Mouse (Mus musculus): ENCODE measurements around the gene Csnk2a2.

Gene Csnk2a2

DNA sequence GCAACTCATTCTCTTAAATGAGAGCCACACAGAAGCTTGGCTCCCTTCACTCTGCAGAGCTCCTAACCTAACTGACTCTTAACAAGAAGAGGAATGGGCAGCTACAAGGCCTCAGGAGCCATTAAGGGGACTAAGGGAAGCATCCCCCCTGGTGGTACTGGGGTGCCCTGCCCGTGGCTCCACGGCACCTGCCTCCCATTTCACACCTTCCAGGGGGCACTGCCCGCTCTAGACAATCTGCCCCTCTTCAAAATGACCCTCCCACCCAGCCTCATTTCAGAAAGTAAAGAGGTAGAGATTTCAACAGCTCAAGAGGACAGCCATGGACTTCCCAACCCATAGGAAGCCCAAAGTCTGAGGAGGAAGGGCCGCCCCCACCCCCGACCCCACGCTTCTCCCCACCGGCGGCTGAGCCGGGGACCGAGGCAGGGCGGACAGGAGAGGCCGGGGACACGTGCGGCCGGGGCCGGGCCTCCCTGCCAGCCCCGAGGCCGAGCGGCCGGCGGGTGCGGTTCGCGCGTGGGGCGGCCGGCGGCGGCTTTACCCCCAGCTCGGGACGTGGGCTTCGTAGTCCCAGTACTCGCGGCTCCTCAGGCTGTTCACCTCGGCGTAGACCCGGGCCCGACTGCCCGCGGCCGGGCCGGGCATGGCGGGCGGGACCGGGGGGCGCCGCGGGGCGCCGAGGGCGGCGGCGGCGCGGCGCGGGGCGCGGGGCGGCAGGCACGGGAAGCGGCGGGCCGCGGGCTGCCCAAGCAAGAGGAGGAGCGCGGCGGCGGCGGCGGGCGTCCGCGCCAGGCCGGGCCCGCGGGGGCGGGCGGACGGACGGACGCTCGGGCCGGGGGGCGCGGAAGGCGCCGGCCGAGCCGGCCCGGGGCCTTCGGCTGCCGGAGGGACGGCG lies 1.8 kb downstream of the Csnk2a2 start:
- DNase-seq (ENCODE audit: low read depth, low spot score), result no peak

DNA sequence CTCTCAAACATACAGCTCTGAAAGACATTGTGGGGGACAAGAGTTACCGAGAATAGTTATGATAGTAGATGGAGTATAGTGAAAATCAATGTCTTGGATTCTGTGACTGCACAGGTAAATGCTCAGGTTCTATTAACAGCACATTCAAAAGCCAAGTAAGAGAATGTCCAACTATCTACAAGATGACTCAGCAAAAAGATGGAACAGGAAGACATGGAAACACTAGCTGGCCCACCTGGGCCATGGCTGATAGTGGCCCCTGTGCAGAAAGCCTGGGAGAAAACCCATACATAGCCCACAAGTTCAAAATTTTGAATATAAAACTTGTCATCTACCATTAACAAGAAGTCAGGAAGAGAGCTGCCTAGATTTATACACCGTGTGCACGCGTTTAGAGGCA lies 19.8 kb downstream of the Csnk2a2 start:
- no peak for DNase-seq (ENCODE audit: low read depth, low spot score)

DNA sequence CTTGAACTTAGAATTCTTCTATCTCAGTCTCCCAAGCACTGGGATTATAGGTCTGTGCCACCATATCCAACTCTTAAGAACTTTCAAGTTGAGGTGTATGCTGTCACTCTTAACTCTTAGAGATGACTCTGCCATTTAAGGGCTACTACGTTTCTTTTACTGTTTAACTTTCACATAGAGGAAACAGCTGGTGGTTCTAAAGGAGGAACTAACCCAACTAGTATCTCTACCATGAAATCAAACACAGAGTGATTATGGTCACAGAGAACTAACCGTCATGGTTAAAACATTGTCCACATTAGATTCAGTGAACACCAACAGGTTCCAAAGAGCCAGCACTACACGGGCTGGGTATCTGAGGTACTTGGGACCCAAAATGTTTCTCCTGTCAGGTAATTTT lies 20.8 kb downstream of the Csnk2a2 start:
- DNase-seq (ENCODE audit: low read depth, low spot score), result no peak

DNA sequence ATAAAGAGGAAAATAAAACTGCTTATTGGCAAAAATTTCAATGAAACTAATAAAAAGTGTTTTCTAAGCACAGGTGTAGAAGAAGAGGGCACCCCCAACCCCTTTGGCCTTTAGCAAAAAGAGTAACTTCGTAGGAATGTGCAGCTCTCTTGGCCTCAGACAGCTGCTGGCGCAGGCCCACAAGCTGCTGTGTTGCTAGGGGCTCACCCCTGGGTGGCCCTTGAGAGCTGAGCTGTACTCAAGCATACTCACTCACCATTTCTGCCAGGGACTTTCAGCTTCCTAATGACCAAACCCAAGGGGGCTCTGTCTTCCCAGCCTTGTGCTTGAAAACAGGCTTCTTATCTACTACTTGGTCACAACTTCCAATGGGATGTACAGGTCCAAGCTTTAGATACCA lies 23.3 kb downstream of the Csnk2a2 start:
- no peak for DNase-seq (ENCODE audit: low read depth, low spot score)

DNA sequence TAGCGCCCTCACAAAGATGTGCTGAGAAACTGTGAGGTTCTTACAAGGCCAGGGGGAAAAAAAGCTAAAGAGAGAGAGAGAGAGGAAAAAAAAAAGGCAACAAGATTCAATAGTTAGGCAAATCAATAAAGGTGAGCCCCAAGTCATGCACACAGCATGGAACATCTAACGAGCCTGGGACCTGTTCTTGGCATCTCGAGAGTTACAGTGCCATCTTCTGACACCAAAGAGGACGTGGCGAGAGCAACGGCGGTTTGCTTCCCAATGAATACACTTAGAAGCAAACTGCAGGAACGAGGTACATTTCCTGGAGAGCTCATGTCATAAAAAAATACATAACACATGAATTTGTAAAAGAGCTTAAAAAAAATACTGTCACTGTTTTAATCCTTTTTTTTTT lies 37.3 kb downstream of the Csnk2a2 start:
- no peak for DNase-seq (ENCODE audit: low read depth, low spot score)

DNA sequence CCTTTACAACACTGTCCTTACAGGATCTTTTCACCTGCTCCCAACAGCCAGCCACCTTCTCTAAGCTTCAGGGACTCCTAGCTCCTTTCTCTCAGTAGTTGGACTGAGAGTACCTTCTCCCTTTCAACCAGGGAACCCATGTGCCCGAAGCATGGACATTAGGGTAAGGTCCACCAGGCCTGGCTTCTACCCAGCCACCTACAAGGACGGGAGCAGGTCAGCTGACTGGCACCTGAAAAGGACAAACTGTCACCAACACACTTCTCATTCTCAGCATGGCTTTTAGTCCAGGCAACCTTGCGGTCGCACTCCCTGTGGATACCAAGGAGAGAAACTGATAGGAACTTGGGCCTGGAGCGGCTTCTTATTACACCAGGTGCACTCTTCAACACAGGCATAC lies 39.6 kb downstream of the Csnk2a2 start:
- DNase-seq (ENCODE audit: low read depth, low spot score), result no peak

DNA sequence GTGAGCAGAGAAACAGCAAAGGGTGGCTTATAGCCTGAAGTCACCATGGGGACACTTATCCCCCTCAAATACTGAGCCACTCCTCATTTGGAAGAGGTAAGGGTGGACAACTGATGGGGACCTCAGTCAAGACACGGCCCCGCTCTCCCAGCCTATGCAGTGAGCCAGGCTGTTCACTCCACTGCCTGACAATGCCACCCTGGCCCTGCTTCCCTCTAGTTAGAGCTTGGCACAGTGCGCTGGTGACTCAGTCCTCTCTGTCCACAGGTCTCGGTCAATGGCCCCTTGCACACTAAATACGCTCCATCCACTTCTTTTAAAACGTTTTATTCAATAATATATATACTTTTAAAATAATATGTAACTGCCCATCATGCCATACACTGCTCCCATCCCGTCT lies 42.2 kb downstream of the Csnk2a2 start:
- DNase-seq (ENCODE audit: low read depth, low spot score), result no peak

DNA sequence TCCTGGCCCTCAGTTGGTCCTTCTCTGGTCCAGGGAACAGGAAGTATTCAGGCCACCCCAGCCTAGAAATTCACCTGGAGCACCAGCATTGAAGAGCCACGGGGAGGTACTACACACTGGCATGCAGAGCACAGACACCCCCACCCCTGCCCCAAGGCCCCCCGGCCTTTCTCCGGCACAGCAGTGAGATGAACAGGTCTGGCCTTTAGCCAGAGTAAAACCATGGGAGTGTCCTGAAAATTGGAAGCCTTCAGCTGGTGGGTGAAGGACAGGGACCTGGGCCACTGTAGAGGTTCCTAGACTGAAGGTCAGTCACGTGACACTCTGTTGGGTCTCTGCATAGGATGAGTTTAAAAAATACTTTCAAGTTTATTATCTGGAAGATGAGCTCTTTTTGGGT lies 44.8 kb downstream of the Csnk2a2 start:
- no peak for DNase-seq (ENCODE audit: low read depth, low spot score)

DNA sequence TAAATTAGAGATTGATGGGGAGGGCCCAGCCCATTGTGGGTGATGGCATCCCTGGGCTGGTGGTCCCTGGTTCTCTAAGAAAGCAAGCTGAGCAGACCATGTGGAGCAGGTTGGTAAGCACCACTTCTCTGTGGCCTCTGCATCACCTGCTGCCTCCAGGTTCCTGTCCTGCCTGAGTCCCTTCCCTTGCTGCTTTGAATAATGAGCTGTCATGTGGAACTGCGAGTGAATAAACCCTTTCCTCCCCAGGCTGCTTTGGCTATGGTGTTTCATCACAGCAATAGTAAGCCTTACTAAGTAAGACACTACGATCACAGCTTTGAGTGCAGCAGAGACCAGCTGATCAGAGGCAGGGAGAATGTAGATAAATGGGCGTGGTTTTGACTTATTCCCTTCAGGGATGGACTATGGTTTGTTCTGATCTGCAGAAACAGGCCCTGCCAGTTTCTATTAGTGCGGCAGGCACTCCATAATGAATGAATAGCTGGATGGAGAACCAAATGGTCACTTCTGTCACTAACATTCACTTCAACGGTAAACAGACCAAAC lies 48.3 kb downstream of the Csnk2a2 start:
- DNase-seq (ENCODE audit: low read depth, low spot score), result no peak

DNA sequence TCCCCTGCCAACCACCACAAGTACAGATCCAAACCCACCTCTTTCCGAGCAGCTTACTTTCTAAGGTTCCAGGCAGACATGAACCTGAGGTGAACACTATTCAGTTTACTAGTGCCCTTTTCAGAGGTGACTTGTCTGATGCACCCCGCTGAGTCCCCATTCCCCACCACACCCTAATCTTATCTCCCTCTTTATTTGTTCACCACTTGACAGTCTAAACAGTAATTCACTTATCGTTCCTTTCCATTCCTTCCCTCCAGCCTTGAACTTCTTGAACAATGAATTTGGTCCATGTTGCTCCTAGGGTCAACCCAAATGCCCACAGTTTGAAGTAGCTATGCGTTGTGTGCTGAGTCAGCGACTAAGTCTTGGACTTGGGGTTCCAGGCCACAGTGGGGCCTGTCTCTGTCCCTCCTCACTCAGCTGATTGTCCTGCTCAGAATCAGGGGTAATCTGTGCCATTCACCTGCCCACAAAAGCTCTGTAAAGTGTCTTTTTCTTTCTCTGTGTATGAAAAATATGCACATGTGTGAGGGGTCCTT lies 49.6 kb downstream of the Csnk2a2 start:
- DNase-seq (ENCODE audit: low read depth, low spot score), result no peak

DNA sequence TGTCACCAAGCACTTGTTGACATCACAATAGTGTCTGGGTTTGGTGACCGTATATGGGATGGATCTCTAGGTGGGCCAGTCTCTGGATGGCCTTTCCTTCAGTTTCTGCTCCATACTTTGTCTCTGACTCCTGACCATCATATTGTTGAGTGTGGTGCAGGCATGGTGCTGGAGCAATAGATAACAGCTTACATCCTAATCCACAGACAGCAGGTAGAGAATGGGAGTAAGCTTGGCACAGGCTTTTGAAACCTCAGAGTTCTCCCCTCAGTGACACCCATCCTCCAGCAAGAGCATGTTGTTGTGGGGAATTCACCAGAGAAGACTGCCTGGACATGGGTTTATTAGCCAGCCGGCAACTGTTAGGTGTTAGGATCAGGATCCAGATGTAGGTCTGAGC lies 50.4 kb downstream of the Csnk2a2 start:
- DNase-seq (ENCODE audit: low read depth, low spot score), result no peak

DNA sequence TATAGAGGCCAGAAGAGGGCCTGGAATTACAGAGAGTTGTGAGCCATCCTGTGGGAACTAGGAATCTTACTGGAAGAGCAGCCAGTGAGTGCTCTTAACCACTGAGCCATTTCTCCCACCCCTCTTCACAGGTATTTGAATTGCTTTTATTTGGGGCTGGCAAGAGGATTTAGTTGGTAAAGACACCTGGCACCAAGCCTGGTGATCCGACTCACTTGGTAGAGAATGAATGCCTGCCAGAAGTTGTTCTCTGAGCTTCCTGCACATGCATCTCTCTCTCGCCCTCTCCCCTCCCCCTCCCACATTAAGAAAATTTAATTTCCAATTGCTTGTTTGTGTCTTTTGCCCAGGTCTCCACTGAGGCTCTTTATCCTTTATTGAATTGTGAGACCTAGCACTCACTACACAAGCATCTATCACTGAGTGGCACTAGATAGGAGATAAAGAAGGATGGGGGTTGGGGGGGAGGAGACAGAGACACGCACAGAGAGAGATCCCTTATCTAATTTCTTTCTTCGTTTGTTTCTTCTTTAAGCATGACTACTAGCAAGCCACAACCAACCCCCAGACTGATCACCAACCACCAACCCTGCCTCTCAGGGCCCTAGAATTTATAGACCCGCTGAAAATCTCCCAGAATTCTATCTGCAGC lies 52.4 kb downstream of the Csnk2a2 start:
- DNase-seq (ENCODE audit: low read depth, low spot score), result no peak

DNA sequence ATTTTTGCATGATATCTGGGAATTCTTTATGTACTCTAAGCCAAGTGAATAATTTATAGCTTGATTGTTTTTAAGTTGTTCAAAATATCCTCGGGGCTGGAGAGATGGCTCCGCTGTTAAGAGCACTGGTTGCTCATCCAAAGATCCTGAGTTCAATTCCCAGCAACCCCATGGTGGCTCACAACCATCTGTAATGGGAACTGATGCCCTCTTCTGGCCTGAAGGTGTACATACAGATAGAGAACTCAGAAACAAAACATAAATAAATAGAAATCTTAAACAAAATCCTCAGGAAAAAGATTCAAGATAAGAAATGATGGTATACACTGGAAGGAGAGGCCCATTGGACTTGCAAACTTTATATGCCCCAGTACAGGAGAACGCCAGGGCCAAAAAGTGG lies 53.9 kb downstream of the Csnk2a2 start:
- DNase-seq (ENCODE audit: low read depth, low spot score), result no peak

DNA sequence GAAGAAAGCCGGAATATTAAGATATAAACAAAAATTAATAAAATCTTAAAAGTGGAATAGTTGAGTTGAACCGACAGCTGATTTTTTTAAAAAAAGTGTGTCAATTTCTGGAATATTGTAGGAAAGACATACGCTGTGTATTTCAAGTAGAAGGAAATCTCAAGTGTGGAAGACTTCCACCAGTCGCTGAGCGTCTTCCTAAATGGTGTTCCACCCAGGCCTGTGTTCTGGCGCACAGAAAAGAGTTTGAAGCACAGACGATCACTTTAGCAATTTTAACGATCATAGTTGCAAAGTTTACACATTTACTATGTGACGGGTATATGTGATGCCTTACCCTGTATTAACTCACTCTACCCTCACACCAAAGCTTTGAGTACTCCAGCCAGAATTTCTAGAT lies 54.4 kb downstream of the Csnk2a2 start:
- no peak for DNase-seq (ENCODE audit: low read depth, low spot score)

DNA sequence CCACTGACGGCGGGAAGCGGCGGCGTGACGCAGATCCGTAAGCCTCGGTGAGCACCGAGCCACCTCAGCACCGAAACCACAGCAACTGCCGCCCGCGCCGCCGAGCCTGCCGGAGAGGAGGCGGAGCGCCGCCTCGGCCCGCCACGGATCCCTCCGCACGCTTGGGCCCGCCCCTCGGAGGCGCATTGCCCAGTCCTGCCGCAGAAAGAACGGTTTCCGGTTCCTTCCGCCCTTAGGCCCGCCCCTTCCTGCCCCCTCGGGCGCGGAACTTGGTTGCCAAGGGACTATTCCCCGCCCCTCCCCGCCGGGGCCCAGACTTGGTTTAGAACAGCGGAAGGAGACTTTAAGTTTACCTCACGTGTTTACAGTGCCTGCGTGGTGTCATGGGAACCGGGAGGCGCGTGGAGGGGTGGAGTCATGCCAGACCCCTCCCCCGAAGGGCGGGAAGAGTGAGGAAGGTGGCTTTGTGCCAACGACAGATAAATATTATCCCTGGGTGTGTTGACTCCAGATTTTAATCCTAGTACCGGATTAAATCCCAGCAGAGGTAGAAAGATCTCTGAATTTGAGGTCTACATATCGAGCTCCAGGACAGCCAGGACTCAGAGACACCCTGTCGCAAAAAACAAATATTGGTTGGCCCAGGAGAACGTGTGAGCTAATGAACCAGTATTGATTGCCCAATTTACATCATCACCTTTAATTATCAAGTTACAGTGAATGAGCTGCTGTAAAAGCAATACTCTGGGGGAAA lies 55.0 kb downstream of the Csnk2a2 start, which contains the start of gene Cfap20:
Cfap20 (minus strand) TSS at position 184 of the 754 bp plus-strand sequence.
- peak; percentile 100 for DNase-seq (ENCODE audit: low read depth, low spot score)

DNA sequence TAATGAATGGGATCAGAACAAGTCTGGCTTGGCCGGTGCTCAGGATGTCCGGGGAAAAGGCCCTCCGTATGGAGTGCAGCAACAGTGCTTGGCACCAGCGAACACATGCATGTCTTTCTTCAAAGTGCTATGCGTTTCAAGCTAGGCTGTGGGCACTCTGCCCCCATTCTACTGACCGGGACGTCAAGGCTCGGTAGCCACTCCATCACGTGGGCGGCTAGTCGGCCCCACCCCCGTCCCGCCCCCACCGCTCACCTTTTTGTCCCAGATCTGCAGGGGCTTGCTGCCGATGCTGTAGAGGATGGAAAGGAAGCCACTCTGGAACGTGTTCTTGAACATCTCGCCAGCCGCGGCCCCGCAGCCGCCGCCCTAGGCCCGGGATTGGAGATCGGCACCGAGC lies 55.6 kb downstream of the Csnk2a2 start:
- no peak for DNase-seq (ENCODE audit: low read depth, low spot score)

DNA sequence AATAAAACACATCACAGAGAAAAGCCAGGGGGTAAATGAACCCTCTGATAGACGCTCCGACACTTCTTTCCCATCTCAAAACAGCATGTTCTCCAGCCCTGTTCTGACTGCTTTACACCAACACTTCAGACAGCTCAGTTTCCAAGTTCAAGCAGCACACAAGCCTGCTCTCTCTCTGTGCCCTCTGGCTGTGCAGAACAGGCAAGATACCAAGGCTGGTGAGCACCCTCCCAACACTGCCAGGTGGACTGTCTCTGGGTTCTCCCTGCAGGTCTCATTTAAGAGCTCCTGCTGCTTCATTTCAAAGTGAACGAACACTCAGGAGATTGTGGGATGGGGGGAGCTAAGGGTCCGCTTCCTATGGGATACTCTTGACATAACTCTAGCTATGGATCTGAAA lies 56.7 kb downstream of the Csnk2a2 start:
- no peak for DNase-seq (ENCODE audit: low read depth, low spot score)

DNA sequence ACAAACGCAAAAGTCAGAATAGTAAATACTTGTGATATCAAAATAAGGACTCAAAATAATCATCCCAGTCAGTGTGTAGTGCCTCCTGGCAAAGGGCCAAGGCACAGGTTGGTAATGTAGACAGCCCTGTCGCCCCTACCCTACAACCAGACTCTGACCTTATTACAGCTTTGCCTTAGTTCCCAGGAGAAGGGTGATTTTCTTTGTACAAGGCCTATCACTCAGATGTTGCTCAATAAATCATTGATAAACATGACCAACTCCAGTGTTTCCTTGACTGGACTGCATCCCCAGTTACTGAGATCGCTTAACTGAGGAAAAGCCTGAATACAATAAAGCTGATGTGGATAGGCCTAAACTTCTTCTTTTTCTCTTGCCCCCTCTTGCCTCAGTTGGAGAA lies 57.4 kb downstream of the Csnk2a2 start:
- DNase-seq (ENCODE audit: low read depth, low spot score), result no peak

DNA sequence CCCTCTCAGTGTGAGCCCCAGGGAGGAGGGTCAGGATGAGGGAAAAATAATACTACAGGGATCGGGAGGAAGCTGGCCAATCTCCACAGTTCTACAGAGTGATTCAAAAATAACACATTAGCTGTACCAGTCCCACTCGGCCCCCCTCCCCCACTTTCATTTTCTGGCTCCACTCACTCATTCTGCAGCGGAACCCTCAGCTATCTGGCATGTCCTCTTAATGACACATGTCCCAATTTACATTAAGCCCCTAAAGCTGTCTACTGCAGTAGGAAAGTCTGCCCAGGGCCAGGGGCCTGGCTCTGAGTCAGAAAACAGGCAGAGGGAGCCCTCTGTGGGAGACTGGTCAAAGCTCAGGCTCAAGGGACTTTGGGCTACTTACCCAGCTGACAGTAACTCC lies 59.9 kb downstream of the Csnk2a2 start:
- peak; percentile 29 for DNase-seq (ENCODE audit: low read depth, low spot score)

DNA sequence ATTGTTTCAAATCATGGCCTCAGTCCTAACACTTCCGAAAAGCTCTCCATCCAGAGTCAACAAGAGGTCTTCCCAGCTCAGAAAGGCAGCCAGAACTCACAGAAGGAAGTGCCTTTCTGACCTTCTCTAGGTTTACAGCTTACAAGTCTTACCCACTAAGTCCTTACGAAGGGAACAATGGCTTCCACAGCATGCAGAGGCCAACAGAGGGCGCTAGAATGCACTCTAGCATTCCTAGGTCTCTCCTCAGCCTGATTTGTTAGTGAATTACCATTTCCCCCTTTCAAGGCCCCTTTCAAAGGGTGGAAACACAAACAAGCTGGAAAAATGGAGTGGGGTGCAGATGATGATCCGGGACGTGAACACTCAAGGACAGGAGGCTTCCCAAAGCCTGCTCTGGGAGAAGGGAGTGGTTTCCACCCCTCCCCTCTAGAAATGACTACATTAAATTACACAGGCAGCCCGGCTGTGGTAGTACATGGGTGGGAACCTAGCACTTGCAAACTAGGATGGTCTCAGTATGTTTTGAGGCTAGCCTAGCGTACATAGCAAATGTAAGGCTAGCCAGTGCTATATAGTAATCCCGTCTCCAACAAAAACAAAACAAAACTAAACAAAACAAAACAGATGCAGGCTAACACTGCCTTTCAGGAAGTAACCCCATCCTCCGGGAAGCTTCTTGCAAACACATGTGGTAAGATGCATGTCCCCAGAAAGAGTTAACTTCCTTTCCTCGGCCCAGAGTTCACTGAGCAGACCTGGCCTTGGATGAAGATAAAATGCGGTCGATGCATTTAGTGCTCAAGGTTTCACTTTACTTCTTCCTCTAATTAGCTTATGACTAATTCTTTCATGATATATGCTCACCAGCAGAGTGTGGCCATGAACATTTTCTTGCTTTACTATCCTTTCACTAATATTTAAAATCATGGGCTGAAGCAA lies 62.0 kb downstream of the Csnk2a2 start:
- DNase-seq (ENCODE audit: low read depth, low spot score), result peak; percentile 67
